Mouse (Mus musculus) E14TG2a.4 (cell line): ENCODE data around the gene Castor1.
"Not testable (repeated sequence)": the region's sequence is repeated elsewhere in the genome, so short reads cannot be mapped to it uniquely, and the experiment has no call there.

Experiments
- H3K27me3 ChIP-seq: 2 replicates; pipeline ENCODE4 v1.6.1; 2014; ENCODE audit warnings: low read length, control low read depth; ENCODE audit not compliant: insufficient read depth
- H3K36me3 ChIP-seq: 2 replicates; pipeline ENCODE4 v1.6.1; 2014; ENCODE audit warnings: low read length, control low read depth; ENCODE audit not compliant: insufficient read depth
- H3K4me1 ChIP-seq: replicated peaks from 2 replicates; pipeline ENCODE4 v1.6.1; 2014; ENCODE audit warnings: low read depth, low read length, control low read depth
- H3K4me3 ChIP-seq: replicated peaks from 2 replicates; pipeline ENCODE4 v1.5.1; 2014; ENCODE audit warnings: mild to moderate bottlenecking, low read length
- H3K9me3 ChIP-seq: 2 replicates; pipeline ENCODE4 v1.6.1; 2014; ENCODE audit warnings: low read length, control low read depth
- CTCF ChIP-seq: conservative IDR thresholded peaks from 2 replicates; pipeline ENCODE4 v1.5.1; 2014; ENCODE audit warnings: low read length
- NANOG ChIP-seq: IDR thresholded peaks from 2 replicates; pipeline ENCODE4 v1.6.1; 2014; ENCODE audit warnings: borderline replicate concordance, low read length, mixed read lengths
- POU5F1 ChIP-seq: IDR thresholded peaks from 2 replicates; pipeline ENCODE4 v1.6.1; 2014; ENCODE audit warnings: low read length, borderline replicate concordance

The Castor1 gene

DNA sequence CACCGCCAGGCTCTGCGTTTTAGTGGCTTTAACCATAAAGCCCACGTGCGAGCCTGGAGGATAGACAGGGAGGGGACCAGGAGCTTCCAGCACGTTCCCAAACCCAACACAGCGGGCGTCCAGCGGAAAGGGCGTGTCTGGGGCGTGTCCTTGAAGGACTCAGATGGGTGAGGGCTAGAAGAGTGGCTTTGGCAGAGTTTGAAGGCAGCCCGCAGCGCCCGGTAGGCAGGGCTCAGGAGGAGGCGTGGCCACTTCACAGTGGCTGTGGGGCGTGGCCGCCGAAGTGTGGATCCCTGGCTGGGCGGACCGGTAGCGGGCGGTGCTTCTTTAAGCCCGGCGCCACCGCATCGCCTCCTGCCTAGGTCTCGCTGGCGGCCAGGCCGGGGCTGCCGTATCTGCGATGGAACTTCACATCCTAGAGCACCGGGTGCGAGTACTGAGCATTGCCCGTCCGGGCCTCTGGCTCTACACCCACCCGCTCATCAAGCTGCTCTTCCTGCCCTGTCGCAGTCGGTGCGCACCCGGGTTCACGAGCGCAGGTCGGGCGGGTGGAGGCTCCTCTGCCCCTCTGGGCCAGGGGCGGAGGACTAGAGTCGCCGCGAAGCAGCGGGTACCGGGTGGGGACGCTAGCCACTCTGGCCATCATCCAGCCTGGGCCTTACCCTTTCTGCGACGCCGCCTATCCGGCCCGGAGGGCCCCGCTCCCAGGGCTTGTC lies at the start of gene Castor1:
Gene Castor1 (plus strand): TSS at position 312 of the 716 bp plus-strand sequence.
- Histone ChIP-seq H3K4me3 (peak within 1 kb of the TSS; percentile 90), H3K36me3 (peaks cover 66% of the 10 kb centered on the region), H3K9me3 (no peaks in the 10 kb centered on the region), H3K27me3 (no peaks in the 10 kb centered on the region), H3K4me1 (peaks cover 87% of the 10 kb centered on the region)
- TF ChIP-seq NANOG = no peak
- no peak for TF ChIP-seq POU5F1
- TF ChIP-seq CTCF = no peak

DNA sequence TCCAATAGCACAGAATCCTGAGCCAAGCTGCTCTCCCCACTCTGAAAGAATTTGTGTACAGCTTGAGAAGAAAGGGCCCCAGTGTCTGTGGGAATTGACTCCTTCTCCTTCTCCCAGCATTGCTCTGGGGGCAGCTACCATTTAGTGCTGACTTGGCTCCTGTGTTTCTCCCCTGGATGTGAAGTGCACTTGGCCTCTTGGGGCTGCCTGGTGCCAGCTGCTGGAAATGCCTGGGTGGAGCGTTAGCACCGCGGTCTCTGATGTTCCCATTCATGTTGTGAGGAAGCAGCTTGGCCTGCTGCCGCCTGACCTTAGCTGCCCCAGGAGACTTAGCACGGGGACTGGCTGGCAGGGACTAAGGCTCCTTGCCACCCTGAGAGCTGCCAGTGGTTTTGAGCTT lies 43.4 kb upstream of the Castor1 start:
- no peak for TF ChIP-seq POU5F1
- TF ChIP-seq NANOG = no peak
- no peak for TF ChIP-seq CTCF
- Histone ChIP-seq H3K36me3 (peaks cover 100% of the 10 kb centered on the region), H3K27me3 (no peaks in the 10 kb centered on the region), H3K9me3 (no peaks in the 10 kb centered on the region), H3K4me3 (no peak overlapping the region), H3K4me1 (no peaks in the 10 kb centered on the region)

DNA sequence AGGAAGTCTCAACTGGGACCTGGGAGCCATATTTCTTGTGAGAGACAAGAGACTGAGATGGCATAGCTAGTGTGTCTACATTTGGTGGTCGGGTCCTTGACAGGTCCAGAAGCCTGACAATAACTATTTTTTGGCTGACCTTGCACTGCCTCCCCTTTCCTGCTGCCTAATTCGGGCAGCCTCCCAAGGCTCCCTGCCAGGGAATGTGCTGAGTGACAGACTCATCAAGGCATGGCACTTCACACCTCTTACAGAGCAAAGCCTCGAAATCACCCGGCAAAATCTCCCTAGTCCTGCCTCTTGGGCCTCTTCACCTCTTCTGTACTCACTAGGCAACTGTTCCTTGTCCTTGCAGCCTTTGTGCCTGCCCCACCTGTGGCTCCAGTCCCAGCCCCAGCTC lies 40.3 kb upstream of the Castor1 start:
- H3K36me3 ChIP-seq = peaks cover 99% of the 10 kb centered on the region
- H3K27me3 ChIP-seq = no peaks in the 10 kb centered on the region
- no peaks in the 10 kb centered on the region for H3K9me3 ChIP-seq
- peaks cover 11% of the 10 kb centered on the region for H3K4me1 ChIP-seq
- no peak for TF ChIP-seq POU5F1
- TF ChIP-seq CTCF = no peak
- no peak for TF ChIP-seq NANOG
- no peak overlapping the region for H3K4me3 ChIP-seq

DNA sequence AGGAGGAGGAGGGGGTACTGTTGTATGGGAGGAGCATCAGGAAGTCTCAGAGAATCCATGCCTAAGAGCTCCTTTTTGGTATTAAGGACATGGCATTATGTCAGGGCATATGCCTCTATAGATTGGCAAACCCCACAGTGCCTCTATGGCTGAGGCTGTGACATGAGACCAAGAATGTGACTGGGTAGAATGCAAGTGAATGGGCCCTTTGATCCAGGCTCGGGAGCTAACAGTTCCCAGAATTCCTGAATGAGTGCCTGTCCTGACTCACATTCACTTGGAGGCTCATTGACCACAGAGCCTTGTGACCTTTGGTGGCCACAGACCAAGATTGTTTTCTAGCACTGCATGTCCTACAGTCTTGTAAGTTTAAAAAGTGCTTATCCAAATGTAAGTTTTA lies 36.0 kb upstream of the Castor1 start:
- Histone ChIP-seq H3K36me3 (peaks cover 71% of the 10 kb centered on the region), H3K9me3 (no peaks in the 10 kb centered on the region), H3K4me3 (no peak overlapping the region), H3K27me3 (no peaks in the 10 kb centered on the region), H3K4me1 (peaks cover 16% of the 10 kb centered on the region)
- no peak for TF ChIP-seq NANOG
- no peak for TF ChIP-seq CTCF
- no peak for TF ChIP-seq POU5F1

DNA sequence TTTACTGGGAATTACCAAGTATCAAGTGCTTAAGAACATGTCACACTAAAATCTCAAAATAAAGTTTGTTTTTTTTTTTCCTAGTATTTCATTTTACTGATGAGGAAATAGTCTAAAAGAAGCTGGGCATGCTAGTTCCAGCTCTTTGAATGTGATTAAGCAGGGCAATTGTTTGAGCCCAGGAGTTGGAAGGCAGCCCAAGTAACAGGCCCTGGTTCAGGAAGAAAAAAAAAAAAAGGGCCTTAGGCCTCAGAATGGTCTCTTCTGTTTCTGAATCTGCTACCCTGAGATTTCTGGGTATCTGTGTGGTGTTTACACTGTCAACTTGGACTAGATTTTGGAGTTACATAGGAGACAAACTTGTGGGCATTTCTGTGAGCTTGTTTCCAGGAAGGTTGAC lies 34.5 kb upstream of the Castor1 start:
- H3K36me3 ChIP-seq = peaks cover 66% of the 10 kb centered on the region
- H3K4me3 ChIP-seq = no peak overlapping the region
- H3K4me1 ChIP-seq = peaks cover 30% of the 10 kb centered on the region
- no peak for TF ChIP-seq POU5F1
- no peak for TF ChIP-seq CTCF
- TF ChIP-seq NANOG = no peak
- H3K9me3 ChIP-seq = no peaks in the 10 kb centered on the region
- H3K27me3 ChIP-seq = peaks cover 7% of the 10 kb centered on the region

DNA sequence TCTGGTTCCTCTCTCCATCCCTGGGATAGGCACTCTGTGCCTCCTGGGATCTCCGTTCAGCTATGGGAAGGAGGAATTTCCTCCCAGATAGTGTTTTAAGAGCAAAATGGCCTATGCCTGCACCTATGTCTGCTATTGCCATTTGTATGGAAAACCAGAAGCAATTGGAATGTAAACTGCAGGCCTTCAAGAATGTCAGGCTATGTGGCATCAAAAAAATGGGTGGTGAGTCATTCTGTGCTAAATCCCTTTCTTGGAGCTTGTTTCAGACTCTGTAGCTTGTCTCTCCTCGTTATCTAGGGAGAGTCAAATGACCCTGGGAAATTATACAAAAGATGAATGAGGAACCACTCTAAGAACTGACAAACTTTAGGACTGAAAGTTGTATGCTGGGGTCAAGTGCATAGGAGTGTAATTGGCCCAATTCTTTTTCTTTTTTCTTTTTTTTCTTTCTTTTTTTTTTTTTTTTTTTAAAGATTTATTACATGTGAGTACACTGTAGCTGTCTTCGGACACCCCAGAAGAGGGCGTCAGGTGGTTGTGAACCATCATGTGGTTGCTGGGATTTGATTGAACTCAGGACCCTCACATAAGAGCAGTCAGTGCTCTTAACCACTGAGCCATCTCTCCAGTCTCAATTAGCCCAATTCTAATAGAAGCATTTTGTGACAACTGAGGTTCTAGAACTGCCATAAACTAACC lies 33.6 kb upstream of the Castor1 start:
- H3K36me3 ChIP-seq = peaks cover 66% of the 10 kb centered on the region
- peaks cover 7% of the 10 kb centered on the region for H3K27me3 ChIP-seq
- no peaks in the 10 kb centered on the region for H3K9me3 ChIP-seq
- no peak overlapping the region for H3K4me3 ChIP-seq
- no peak for TF ChIP-seq NANOG
- no peak for TF ChIP-seq POU5F1
- no peak for TF ChIP-seq CTCF
- H3K4me1 ChIP-seq = peaks cover 33% of the 10 kb centered on the region

DNA sequence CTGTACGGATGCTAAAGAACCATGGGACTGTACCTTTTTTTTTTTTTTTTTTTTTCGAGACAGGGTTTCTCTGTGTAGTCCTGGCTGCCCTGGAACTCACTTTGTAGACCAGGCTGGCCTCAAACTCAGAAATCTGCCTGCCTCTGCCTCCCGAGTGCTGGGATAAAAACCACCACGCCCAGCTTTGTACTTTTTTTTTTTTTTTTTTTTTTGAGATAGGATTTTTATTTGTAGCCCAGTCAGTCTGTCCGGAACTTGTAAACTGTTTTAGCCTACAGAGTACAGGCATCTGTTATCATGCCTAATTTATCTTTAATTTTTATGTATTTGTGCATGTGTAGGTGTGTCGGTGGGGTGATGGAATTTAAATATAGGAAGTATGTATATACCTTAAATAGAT lies 32.5 kb upstream of the Castor1 start:
- H3K27me3 ChIP-seq, H3K4me3 ChIP-seq, H3K9me3 ChIP-seq: not testable (repeated sequence)
- Histone ChIP-seq H3K4me1 (peaks cover 37% of the 10 kb centered on the region), H3K36me3 (peaks cover 62% of the 10 kb centered on the region)

DNA sequence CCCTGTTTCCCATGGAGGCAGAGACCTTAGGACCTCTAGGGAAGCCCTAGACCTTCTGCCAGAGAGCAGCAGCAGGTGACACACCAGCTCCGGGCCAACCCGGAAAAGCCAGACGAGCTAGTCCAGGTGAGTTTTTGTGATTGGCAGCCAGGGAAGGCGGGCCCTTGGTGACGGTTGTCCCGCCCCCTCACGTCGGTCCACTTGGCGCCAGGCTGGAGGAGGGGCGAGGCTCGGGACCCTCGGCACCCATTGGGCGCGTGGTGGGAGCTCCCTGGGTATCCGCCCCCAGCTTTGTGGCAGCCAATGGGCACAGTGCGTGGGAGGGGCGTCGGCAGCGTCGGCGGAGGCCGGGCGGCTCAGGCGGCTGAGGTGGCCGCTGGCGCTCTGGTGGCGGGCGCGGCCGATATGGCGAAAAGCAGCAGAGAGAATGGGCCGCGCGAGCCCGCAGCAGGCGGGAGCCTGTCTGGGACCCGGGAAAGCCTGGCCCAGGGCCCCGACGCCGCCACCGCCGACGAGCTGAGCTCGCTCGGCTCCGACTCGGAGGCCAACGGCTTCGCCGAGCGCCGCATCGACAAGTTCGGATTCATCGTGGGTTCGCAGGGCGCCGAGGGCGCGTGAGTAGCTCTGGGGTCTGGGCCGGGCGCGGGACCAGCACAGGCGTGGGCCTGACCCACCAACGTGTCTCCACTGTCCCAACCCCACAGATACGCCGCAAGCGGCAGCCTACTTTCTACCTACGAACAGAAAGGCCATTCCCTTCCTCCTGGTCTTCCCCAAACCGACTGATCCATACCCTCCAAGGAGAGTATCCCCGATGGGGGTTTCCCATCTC lies 31.3 kb upstream of the Castor1 start, which contains the start of gene Tbc1d10a:
Gene Tbc1d10a (plus strand): TSS at position 304 of the 832 bp plus-strand sequence.
- TF ChIP-seq POU5F1 (no peak), CTCF (no peak), NANOG (no peak)
- Histone ChIP-seq H3K36me3 (peaks cover 62% of the 10 kb centered on the region), H3K4me3 (peak within 1 kb of the TSS; percentile 98), H3K9me3 (no peaks in the 10 kb centered on the region), H3K4me1 (peaks cover 43% of the 10 kb centered on the region), H3K27me3 (peaks cover 7% of the 10 kb centered on the region)
